Mouse (Mus musculus) v-Abl transformed pro-B cells (cell line): ENCODE results near the gene Cep295nl.

ENCODE experiments used
- in situ Hi-C, 2 experiments: fragments of 400-800 bp; cut with MboI; formaldehyde crosslinking; loops; one replicate each; pipeline ENCODE4 v1.15.1; 2025; ENCODE audit not compliant: unreplicated experiment in 2 of 2

Gene Cep295nl

DNA sequence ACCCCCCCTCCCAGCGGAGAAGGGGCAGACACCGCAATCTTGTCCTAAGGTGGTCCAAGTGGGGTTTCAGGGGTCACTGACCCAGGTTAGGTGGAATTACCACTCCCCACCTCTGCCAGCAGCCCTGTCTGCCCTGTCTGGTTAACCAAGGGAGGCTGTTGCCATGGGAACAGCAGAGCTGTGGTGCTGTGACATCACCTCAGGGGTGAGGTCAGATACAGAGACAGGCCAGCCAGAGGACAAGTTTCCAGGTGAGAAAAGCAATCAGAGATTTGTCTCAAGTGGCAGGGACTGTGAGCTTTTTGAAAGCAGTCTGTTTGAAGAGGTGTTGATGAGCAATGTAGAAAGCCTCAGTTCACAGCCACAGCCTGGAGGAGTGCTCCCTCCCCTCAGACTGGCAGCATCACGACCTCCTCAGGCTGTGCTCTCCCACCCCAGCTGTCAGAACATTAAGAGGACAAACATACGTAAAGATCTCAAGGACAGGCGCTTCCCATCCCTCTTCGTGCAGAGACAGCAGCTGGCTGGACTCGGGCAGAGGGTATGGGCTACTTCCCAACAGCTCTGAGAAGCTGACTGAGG, at the start of gene Cep295nl:
Cep295nl (minus strand) TSS at position 101 of the 582 bp plus-strand sequence.
- in situ Hi-C loops: loop anchor here in 1 of 2 experiments (25.0 kb wide), 1 partner anchor 1605 kb away; no protein-coding TSS in a partner anchor

DNA sequence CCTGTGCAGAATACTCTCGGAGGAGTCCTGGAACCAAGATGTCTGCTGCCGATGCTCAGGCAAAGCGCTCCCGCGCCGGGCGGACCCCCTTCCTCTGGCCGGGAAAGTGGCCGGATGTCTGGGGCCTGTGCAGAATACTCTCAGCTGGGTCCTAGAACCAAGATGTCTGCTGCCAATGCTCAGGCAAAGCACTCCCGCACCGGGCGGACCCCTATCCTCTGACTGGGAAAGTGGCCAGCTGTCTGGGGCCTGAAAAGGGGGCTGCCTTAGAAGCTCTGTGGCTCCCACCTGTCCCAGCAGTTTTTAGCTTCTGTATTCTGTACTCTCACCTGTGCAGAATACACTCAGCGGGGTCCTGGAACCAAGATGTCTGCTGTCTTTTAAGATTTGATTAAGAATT, 45.5 kb upstream of the Cep295nl start:
- in situ Hi-C loops: loop anchor here in 1 of 2 experiments (25.0 kb wide), 1 partner anchor 526 kb away; the partner anchor contains the start of genes Tha1 and Tmem235

DNA sequence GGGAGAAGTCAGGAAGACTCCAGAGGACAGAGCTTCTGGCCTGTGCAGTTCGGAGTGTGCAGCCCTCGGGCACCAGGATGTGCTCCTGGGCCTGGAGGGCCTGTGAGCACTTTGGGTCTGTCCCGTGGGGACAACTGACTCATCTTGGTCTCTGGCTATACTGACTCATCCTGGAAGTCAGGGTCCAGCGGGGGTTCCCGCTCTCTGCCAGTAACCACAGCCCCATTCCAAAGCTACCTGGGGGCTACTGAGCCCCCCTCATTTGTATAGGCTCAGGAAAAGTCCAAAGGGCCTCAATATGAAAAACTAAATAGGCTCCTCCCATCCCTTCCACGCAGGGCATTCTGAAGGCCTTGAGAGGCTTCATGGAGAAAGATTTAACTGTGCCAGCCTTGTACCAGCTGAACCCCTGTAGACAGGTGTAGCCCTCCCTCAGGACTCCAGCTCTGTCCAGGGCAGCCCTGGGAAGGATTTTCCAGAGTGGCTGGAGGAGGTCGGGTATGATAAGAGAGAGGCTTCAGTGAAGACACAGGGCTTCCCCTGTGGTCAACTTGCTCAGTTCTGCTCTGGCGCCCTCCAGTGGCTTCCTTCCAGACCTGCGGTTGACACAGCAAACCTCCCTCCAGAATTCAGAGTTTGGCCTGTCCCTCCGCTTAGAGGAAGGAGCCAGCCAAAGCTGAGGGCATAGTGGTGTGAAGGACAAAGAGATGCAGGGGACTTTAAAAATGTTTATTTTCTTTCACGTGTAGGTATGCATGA, 37.1 kb upstream of the Cep295nl start:
- in situ Hi-C loops: loop anchor here (5.0 to 25.0 kb wide), 2 partner anchors 297 to 517 kb away; partner anchors contain the start of genes Tha1 (in 1 of the 2) and Tmem235 (in 1 of the 2)

DNA sequence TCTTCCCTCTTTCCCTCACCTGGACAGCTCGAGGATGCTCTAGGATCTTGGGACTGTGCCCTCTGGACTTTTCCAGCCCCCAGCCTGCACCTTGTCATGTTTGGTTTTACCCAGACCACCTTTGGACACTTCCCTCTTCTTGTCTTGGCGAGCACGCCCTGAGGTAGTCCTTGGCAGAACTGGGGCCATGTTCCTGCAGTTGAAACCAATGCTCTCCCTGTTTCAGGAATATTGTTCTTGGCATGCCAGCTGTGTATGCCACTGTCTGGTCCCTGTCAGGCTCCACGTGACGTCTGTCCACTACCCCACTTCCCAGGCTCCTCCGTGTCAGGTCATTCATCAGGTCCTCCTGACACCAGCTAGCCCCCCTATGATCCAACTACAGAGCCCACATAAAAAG, 36.4 kb upstream of the Cep295nl start:
- in situ Hi-C loops: loop anchor here (5.0 to 25.0 kb wide), 2 partner anchors 296 to 516 kb away; partner anchors contain the start of genes Tha1 (in 1 of the 2) and Tmem235 (in 1 of the 2)

DNA sequence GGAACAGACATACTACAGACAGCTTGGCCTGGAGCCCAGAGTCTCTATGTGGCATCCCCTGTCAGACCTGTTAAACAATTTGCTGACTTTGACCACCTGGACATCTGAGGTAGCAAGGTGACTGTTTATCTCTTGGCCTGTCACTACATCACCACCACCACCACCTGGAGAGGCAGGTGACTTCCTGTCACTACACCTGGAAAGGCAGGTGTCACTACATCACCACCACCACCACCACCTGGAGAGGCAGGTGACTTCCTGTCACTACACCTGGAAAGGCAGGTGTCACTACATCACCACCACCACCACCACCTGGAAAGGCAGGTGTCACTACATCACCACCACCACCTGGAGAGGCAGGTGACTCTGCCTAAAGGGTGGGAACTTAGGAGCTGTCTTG, 34.0 kb upstream of the Cep295nl start:
- in situ Hi-C loops: loop anchor here (5.0 to 25.0 kb wide), 2 partner anchors 294 to 514 kb away; partner anchors contain the start of genes Tha1 (in 1 of the 2) and Tmem235 (in 1 of the 2)

DNA sequence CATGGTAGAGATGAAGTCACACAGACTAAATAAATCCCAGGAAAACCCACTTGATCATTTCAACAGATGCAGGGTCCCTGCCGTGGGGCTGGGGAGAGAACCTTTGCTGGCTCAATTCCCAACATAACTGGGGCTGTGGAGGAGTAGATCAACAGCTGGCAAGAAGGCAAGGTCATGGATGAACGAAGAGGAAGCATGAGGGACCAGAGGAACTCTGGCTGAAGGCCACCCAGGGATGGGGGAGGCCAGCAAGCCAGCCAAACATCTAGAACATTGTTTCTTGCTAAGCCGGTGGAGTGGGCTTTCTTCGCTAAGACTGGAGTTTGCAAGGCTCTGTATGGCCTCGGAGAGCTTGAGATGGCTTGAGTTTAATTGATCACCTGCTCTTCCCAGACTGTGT, 33.6 kb upstream of the Cep295nl start:
- in situ Hi-C loops: loop anchor here (5.0 to 25.0 kb wide), 2 partner anchors 294 to 514 kb away; partner anchors contain the start of genes Tha1 (in 1 of the 2) and Tmem235 (in 1 of the 2)

DNA sequence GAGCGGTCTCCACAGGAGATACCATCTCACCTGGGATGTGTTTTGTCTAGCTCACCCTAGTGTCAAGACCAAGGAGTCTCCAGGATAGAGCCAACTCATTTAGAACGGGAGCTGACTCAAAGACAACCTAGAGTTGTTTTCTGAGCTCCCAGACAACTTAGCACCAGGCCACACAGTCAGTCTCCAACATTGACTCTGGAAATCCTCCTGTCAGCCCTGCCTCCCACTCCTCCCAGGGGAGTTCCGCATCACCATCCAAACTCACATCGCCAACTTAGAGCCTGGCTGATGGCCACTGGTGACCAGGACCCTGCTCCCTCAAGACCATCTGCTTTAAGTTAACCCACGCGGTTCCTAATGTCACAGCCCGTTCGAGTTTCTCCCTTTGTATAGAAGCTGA, 33.2 kb upstream of the Cep295nl start:
- in situ Hi-C loops: loop anchor here (5.0 to 25.0 kb wide), 2 partner anchors 293 to 513 kb away; partner anchors contain the start of genes Tha1 (in 1 of the 2) and Tmem235 (in 1 of the 2)

DNA sequence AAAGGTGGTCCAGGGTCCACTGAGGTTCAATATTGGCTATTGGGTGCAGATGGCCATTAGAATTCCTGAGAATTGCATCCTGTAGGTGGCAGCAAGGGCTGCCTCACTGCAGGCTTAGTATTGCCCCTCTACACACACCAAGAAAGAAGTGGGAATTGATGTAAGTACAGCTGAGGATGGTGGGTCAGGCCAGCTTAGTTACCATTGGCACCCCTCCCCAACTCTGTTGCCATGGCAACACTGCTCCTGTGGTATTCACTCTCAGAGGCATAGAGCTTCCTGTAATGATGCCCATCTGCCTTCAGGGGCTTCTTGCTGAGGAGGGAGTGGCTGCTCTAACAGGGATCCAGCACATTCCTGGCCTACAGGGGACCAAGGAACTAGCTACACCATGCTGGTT, 32.7 kb upstream of the Cep295nl start:
- in situ Hi-C loops: loop anchor here (5.0 to 25.0 kb wide), 2 partner anchors 293 to 513 kb away; partner anchors contain the start of genes Tha1 (in 1 of the 2) and Tmem235 (in 1 of the 2)

DNA sequence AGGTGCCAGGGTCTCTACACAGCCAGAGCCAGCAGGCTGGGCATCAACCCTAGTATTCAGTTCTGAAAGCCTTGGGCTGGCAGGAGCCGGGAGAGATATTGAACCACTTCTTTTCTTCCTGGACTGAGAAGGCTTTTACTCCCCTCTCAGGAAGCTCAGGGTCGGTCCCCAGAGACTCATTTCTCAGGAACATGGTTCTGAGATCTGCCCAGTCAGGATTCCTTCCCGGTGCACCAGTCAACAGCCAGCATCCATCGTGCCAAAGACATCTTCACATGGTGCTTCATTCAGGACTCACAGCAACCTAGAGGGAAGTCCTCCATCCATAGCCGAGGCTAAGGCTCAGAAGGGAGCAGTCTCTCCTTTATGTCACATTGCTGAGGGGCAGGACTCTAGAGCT, 32.2 kb upstream of the Cep295nl start:
- in situ Hi-C loops: no loop called here

DNA sequence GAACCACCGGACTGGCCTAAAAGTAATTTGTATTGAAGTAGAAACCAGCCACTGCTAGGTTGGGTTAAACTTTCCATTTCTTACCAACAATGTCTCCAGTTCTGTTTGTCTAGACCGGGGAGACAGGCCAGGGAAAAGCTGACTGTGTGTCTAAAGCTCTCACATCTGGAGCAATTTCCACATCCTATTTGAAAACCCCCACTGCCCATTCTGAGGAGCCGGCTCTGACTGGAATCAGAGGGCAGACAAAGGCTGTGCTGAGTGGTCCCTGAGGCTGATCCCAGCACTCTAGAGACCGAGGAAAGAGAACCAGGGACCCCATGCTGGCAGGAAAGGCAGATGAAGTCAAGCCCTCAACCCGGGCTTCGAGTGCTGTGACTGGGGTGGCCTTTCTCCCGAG, 30.3 kb upstream of the Cep295nl start:
- in situ Hi-C loops: no loop called here

DNA sequence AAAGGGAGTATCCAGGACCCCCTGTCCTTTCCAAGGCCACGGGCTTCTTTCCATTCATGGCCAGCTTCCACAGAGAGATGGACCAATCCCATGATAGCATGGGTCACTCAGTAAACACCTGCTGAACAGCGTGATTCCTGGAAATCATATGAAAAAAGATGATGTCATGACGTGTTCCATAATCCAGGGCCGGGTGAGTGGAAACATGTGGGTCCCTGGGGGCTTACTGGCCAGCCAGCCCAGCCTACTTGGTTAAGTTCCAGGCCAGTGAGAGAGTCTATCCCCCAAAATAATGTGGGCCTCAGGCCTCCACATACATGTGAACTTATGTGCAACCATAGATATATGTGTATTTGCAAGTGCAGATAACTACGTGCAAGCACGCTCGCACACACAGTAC, 29.6 kb upstream of the Cep295nl start:
- in situ Hi-C loops: no loop called here

DNA sequence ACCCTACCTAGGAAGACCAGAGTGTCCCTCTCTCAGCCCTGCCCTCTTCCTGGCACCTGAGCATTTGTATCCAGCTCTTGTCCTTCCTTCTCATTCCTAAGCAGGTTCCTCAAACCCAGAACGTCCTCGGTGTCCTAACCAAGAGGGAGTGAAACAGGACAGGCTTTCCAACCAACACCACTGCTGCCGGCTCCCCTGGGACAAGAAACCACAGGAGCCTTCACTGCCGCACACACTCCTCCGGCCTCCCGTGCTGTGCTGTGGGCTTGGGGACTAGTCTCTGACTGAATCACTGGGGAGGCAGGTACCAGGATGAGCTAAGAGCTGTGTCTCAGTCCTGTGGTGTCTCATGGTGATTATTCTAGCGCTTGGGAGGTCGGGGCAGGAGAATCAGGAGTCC, 27.4 kb upstream of the Cep295nl start:
- in situ Hi-C loops: no loop called here

DNA sequence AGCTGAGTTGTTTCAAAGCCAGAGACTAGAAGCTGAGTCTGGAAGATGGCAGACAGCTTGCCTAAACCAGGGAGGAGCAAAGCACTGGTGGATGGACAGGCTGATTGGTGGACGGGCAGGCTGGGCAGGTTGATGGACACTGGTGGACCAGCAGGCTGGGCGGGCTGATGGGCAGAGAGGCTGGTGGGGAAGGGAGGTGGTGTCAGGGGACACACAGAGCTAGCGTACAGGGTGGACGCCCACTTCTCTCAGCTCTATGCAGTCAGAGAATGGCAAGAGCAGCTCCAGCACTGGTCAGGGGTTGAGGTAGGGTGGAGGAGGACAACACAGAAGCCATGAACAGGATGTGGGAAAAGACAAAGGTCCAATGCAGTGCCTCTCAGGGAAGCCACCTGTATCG, 27.0 kb upstream of the Cep295nl start:
- in situ Hi-C loops: no loop called here

DNA sequence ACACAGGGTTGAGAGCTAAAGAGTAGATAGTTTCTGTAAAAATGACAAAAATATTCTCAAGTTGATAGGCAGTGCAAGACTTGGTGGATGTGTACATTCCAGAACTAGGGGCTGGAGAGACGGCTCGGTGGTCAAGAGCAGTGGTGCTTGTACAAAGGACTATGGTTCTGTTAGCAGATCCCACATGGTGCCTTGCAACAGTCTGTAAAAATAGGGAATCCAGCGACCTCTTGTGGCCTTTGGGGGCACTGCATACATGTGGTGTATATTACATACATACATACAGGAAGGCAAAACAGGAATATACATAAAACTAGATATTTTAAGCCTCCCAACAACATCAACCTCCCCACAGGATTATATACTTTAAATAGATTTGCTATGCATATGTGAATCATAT, 26.0 kb upstream of the Cep295nl start:
- in situ Hi-C loops: no loop called here

DNA sequence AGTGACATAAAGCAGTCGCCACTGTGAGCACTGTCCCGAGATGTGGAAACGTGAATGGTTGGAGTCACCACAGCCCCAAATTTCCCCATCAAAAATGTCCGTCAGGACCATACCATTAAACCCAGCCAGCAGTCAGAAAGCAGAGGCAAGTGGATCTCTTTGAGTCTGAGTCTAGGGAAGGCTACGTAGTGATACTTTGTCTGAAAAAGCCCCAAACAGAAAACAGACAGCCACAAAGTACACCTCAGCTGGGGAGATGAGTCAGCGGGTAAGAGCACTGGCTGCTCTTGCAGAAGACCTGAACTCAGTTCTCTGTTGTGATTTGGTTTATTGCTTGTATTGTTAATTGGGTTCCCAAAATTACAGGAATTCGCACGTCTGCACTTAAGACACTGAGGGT, 24.3 kb upstream of the Cep295nl start:
- in situ Hi-C loops: no loop called here

DNA sequence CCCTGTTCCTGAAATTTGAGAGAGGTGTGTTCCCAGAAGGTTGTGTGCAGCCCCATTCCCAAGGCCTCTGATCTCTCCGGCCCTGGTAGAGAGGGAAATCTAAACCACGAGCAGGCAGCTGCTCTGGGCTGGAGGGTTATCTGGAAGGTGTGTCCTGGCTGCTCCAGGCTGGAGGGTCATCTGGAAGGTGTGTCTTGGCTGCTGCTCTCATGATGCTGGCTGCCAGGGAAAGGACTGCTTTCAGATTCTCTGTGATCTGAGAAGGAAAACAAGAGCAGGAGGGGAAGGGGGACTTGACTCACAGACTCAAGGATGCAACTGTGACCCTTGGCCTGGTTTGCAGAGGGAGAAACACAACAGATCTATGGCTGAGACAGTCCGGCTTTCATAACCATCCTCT, 23.8 kb upstream of the Cep295nl start:
- in situ Hi-C loops: no loop called here

DNA sequence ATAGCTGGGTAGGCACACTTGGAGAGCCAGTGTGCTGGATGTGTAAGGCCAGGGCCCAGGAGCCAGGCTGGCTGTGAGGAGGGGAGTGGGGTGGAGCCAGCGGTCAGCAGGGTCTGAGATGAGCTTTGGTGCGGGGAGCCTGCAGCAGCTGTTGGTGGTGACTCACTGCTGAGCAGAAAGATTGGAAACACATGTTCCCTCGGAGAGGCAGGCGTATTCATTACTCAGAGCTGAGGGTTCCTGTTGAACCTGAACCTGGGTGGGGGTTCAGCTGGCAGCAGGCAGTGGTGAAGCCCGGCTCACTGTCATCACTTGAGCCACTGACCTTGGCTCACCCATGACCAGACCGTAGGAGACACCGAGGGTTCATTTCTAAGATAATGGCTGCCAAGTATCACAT, 22.9 kb upstream of the Cep295nl start:
- in situ Hi-C loops: no loop called here

DNA sequence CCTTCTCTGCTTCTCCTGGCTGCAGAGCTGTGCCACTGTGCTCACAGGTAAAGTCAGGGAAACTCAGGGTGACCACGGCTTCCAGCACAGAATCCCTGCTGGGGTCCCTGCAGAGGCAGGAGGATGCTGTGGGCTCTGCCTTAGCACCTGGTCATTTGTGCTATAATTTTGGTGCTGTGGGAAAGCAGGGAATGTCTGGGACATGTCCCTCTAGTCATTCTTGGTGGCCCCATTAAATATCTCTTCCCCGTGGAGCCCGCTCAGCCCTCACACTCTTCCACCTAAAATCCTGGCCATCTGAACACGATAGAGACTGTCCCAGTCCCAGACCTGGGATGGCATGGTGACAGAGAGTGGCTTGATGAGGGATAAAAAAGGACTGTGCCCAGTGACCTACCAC, 21.7 kb upstream of the Cep295nl start:
- in situ Hi-C loops: no loop called here

DNA sequence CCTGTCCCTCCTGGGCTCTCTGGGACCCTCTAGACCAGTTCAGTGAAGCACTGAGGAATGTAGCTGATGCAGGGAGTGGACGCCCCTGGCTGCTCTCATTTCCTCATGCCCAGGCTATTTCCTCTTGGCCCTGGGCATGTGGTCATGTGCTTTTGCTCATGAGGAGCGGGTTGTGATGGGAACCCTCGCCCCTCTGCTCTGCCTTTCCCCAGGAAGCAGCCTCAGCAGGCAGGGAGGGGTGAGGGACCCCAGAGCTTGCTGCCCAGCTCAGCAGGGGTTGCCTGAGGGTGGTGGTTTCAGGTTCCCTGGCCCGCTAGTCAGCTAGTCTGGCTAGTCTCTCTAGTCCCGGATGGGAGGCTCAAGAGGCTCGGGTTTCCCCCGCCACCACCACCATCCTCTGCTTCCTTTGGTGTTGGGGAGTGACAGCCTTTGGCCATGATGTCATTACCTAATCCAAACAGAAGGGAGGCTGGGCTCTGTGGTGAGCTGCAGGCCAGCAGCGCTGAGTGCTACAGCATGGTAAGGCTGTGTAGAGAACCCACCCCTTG, 20.7 kb upstream of the Cep295nl start:
- in situ Hi-C loops: no loop called here

DNA sequence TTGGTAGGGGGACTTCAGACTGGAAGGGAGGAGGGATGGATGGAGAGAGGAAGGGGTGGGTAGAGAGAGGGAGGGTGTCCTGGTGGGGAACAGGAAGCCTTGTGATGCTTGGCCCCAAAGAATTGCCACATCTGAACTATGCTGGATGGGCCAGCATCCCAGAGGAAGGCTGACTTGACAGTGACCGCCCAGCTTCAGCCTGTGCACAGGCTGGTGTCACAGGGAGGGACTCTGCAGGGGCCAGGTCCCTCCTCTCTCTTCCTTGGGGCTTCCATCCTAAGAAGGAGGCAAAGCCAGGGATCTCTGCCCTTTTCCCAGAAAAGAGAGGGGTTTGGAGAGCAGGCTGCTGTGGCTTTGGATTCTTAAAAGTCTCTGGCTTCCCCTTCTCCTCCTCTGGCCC, 20.2 kb upstream of the Cep295nl start:
- in situ Hi-C loops: no loop called here

DNA sequence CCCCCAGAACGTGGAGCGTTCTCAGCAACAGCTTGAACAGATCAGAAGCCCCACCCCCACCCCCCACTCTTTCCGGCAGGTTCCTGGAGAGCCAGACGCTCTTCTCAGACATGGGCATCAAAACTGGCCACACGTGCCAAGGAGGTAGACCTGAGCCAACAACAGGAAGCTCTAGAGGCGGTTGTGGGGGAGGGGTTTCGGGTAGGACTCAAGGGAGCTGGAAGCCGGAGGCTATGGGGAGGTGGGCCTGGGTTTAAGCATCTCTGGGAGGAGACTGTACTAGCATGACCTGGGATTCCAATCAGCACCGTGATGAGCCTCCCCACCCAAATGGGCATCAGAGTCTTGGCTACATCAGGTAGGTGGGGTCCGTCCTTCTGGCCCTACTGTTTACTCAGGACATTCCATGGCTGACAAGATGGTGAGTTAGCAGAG, 18.6 kb upstream of the Cep295nl start:
- in situ Hi-C loops: no loop called here
